Mouse (Mus musculus) heart, adult 2 months (tissue): ENCODE data around the gene Frem1.

ENCODE experiments used
- CTCF ChIP-seq: fragments of 200-600 bp; IDR thresholded peaks from 2 replicates; pipeline ENCODE4 v1.8.1; 2022; ENCODE audit warnings: antibody characterized with exemption, mild to moderate bottlenecking, moderate library complexity
- EP300 ChIP-seq: fragments of 200-500 bp; IDR thresholded peaks from 2 replicates; pipeline ENCODE4 v1.6.1; 2011; ENCODE audit warnings: low read depth, low read length, control low read depth; ENCODE audit not compliant: insufficient read depth
- POLR2A ChIP-seq: fragments of 200-500 bp; IDR thresholded peaks from 2 replicates; pipeline ENCODE4 v1.6.1; 2011; ENCODE audit warnings: mild to moderate bottlenecking, low read depth, low read length, control low read depth; ENCODE audit not compliant: insufficient read depth

DNA sequence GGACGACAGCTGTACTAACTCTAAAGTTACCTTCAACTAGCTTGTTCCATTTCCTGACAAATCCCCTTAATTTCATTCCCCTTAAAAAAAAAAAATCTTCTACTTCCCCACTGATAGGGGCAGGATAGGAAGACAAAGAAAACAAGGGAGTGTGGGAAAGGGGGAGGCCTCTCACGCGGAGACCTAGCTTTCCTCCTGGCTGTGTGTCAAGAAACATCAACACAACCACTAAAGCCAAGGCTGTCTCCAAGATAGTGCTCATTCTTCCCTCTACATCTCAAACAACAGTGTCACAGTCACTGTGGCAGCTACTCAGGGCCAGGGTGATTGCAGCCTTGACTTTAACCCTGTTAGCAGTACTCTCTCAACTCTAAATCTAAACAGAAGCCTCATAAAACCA, 191.6 kb downstream of the Frem1 start:
- TF ChIP-seq CTCF (no peak), EP300 (no peak), POLR2A (no peak)
